Mouse (Mus musculus) cerebellum, adult 11 months (tissue): ENCODE measurements around the gene Clcn6.

ENCODE experiments used
- DNase-seq: peaks from one replicate; pipeline ENCODE4 v3.0.0; 2022

The Clcn6 gene

DNA sequence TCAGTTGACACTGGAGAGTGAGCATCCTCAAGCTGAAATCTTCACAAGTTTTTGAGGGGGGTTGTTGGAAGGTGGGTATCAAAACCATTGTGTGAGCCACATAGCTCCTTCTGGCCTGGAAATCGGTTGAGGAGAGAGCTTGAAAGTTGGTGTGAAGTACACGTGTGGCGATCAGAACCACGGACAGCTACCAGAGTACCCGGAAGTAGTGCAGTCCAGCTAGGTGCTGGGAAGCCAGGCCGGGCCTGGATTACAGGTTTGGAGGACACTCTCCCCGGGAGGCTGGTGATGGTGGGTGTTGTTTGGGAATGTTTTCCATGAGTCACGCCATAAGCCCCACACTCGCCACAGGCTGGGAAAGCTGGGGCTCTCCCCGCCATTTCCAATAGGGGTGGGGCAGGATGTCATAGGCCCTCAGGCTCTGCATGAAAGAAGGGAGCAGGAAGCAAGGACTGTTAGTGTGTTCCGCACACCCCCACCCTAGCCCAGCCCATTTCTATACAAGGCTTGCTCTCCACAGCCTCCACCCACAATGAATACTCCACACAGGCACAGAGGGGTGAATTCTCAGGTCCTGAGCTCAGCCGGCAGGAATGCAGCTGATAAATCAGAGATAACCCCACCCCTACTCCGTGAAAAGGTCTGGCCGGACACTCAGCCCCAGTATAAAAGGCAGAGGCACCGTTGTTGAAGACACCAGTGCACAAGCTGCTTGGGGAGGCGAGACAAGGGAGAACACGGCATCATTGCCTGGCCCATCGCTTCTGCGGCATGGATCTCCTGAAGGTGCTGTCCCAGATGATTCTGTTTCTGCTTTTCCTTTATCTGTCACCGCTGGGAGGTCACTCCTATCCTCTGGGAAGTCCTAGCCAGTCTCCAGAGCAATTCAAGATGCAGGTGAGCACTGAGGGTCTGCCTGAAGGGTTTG, 53.2 kb downstream of the Clcn6 start, which contains the start of gene Nppb:
Gene Nppb (plus strand): TSS at position 584 of the 928 bp plus-strand sequence.
- DNase-seq: no peak

GRCm38 (mm10) chr4:147979441-147979860, 59.2 kb downstream of the Clcn6 start:
- no peak for DNase-seq

- no peak for DNase-seq
Measured at GRCm38 (mm10) chr4:147978391-147978790, 60.2 kb downstream of the Clcn6 start.

DNA sequence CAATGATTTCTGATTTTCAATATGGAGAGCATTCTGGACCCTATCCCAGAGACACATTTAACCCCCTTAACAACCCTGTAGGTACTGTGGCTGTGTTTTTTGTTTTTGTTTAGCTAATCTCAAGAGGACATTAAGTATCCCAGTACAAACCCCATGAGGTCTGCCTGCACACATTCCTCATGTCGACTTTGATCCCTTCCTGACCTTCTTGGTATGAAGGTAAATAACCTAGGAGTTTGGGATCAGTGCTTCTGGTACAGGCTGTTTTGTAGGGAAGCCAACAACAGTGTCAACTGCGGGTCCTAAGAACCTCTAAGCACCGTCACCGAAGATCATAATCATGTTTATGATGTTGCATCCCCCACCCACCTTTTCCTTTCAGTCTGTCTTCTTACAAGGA, 60.9 kb downstream of the Clcn6 start:
- no peak for DNase-seq

DNA sequence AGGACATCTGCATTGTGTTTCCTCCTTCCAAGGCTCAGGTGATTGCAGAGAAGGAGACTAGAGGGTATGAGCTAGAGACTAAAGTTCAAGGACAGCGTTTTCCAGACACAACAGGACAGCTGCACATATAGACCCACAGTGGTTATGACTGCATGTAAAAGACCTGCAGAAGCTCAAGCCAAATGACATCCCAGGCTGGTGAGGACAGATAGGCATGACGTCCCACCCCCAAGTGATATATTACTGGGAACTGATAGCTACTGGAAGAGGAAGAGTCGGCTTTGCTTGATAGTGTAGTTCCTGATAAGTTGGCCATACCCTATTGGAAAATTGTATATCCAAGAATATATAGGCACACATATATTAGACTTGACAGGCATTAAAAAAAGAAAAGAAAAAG, 62.4 kb downstream of the Clcn6 start:
- no peak for DNase-seq

DNA sequence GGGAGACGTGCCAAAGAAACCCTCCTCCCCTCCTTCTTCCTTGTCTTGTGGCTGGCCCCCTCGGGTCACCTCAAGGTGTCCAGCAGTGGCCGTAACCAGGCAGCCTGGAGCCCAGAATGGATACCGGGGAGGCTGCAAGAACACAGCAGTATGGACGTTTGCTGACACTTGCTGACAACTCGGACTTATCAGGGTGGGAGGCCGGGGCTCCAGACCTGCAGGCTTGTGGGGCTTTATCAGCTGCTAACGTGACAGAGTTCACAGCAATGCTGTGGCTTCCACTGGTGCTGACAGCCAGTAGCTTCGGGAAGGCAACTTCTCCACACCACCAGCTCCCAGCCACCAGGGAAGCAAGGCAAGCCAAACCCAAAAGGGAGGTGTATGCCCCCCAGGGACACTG, 69.3 kb downstream of the Clcn6 start:
- DNase-seq: no peak

GRCm38 (mm10) chr4:147968816-147969215, 69.8 kb downstream of the Clcn6 start:
- no peak for DNase-seq

GRCm38 (mm10) chr4:147965712-147966111, 72.9 kb downstream of the Clcn6 start:
- no peak for DNase-seq

- no peak for DNase-seq
Measured at GRCm38 (mm10) chr4:147963623-147964022, 75.0 kb downstream of the Clcn6 start.

GRCm38 (mm10) chr4:147962781-147963180, 75.8 kb downstream of the Clcn6 start:
- DNase-seq: no peak

- DNase-seq: peak; percentile 35
Measured at GRCm38 (mm10) chr4:147959881-147960831, 78.5 kb downstream of the Clcn6 start.

DNA sequence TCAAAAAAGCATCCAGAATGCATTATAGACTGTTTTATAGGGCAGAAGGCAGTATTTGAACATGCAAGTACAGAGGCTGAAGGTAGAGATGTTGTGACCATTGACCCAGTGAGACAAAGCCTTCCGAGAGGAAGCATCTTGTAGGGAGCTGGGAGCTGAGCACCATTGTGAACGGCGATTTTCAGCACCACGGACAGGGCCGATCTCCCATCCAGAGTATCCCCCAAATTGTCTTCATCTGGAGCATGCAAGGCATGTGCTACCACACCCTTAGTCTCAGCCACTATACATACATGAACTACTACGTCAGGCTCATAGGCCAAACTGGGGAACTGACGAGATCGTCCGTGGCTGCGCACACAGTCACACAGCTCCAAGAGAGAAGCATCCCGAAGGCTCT, 81.5 kb downstream of the Clcn6 start:
- no peak for DNase-seq
